Mouse (Mus musculus) ES-Bruce4 (cell line): ENCODE data around the gene Scnn1a. TPM values are rescaled to one million over a fixed set of nuclear protein-coding genes. Genes with fewer than 3 reads are reported as not detected.
A peak's percentile ranks its signal among the peaks of the same experiment; 100 is the strongest.

ENCODE experiments used
- H3K27ac ChIP-seq: 2 replicates; pipeline ENCODE4 v1.5.1; 2012; ENCODE audit warnings: low read length, inconsistent platforms; ENCODE audit not compliant: insufficient read depth
- H3K27me3 ChIP-seq: 2 replicates; pipeline ENCODE4 v1.6.1; 2012; ENCODE audit warnings: mild to moderate bottlenecking, low read length, inconsistent platforms; ENCODE audit not compliant: control insufficient read depth, poor library complexity, insufficient read depth, severe bottlenecking
- H3K36me3 ChIP-seq: 2 replicates; pipeline ENCODE4 v1.6.1; 2012; ENCODE audit warnings: inconsistent platforms, mild to moderate bottlenecking, low read length, moderate library complexity; ENCODE audit not compliant: control insufficient read depth, poor library complexity, insufficient read depth, severe bottlenecking
- H3K4me1 ChIP-seq: one replicate; pipeline ENCODE4 v1.8.1; 2011; ENCODE audit warnings: low read length; ENCODE audit not compliant: control insufficient read depth, insufficient read depth
- H3K4me3 ChIP-seq: 2 replicates; pipeline ENCODE4 v1.5.1; 2011; ENCODE audit warnings: low read depth, mild to moderate bottlenecking, low read length
- H3K9ac ChIP-seq: 2 replicates; pipeline ENCODE4 v1.6.1; 2012; ENCODE audit warnings: low read depth, mild to moderate bottlenecking, inconsistent platforms; ENCODE audit not compliant: poor library complexity, severe bottlenecking
- H3K9me3 ChIP-seq: replicated peaks from 2 replicates; pipeline ENCODE4 v1.6.1; 2012; ENCODE audit warnings: mild to moderate bottlenecking, low read length, inconsistent platforms; ENCODE audit not compliant: control insufficient read depth, poor library complexity, insufficient read depth, severe bottlenecking
- CTCF ChIP-seq: IDR thresholded peaks from one replicate; pipeline ENCODE4 v1.8.1; 2011; ENCODE audit warnings: low read depth, low read length
- EP300 ChIP-seq: IDR thresholded peaks from 2 replicates; pipeline ENCODE4 v1.6.1; 2011; ENCODE audit warnings: low read depth, low read length; ENCODE audit not compliant: insufficient read depth
- POLR2A ChIP-seq: IDR thresholded peaks from one replicate; pipeline ENCODE4 v1.8.1; 2011; ENCODE audit warnings: low read length; ENCODE audit not compliant: insufficient read depth
- polyA plus RNA-seq: library from polyadenylated mRNA; stranded (reverse); fragments of >200 nt; gene quantifications from 2 replicates; pipeline ENCODE4 v1.2.4, GENCODE M21; 2011; ENCODE audit warnings: low read depth; ENCODE audit not compliant: missing spikeins, insufficient read depth, insufficient read length

The Scnn1a gene
- polyA plus RNA-seq, 1 experiment, result 2.0 TPM

DNA sequence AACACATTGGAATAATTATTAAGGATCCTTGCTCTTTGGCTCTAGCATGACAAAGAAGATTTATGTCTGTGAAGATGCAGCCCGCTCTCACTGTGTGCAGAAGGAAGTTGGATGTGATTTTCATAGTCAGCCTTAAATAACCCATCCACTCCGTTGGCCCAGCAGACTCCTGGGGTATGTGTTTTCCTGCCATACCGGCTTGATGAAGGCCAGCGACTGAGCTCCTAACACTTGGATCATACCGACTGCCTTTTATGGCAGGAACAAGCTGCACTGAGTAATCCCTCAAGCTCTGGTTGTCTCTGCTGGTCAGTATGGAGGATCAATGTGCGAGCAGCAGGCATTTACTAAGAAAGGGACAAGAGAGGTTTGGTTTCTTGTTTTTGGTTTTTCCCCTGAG lies 15.0 kb upstream of the Scnn1a start:
- no peak overlapping the region for H3K4me3 ChIP-seq
- no peaks in the 10 kb centered on the region for H3K27me3 ChIP-seq
- no peak overlapping the region for H3K9ac ChIP-seq
- no peak overlapping the region for H3K27ac ChIP-seq
- no peaks in the 10 kb centered on the region for H3K36me3 ChIP-seq
- TF ChIP-seq POLR2A (no peak), CTCF (no peak), EP300 (no peak)
- H3K4me1 ChIP-seq, result no peaks in the 10 kb centered on the region
- no peaks in the 10 kb centered on the region for H3K9me3 ChIP-seq

DNA sequence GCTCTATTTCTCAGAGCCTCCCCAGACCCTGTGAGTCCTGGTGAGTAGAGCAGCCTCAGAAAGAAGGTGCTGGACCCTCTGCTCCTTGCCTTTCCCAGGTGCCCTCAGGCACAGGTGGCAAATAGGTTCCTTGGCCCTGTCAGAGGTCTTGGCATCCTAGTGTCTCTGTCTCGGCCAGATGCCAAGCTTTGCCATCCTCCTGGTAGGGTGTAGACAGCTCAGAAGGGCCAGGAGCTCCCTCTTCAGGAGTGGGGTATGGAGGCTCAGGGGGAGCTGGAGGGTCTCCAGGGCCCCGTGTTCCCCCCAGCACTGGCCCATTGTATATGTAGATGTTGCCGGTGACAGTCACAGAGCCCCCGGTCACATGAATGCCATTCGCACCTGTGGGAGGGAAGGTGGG lies 13.4 kb upstream of the Scnn1a start:
- no peak for TF ChIP-seq CTCF
- TF ChIP-seq EP300, result no peak
- no peak for TF ChIP-seq POLR2A
- Histone ChIP-seq H3K9me3 (no peaks in the 10 kb centered on the region), H3K4me1 (no peaks in the 10 kb centered on the region), H3K36me3 (no peaks in the 10 kb centered on the region), H3K9ac (no peak overlapping the region), H3K27me3 (no peaks in the 10 kb centered on the region), H3K27ac (no peak overlapping the region), H3K4me3 (no peak overlapping the region)

DNA sequence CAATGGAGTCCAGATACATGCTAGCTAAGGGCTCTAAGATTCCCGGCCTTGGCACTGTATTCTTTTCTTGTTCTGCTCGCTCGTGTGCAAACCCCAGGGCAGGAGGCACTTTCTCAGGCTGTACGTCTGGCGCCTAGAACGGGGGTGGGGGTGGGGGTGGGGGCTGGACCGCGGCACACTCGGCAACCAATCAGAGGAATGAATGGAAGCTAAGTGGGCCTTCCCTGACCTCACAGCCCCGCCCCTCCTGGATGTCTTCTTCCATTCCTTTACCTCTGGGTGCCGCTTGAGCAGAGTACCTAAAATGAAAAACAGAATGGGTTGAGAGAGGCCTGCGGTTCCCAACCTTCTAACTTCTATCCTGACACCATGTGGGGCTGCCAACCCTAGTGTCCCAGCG lies 11.5 kb upstream of the Scnn1a start:
- Histone ChIP-seq H3K9ac (no peak overlapping the region), H3K9me3 (no peaks in the 10 kb centered on the region), H3K4me1 (peaks cover under 1% of the 10 kb centered on the region), H3K27me3 (no peaks in the 10 kb centered on the region), H3K27ac (no peak overlapping the region), H3K4me3 (peak overlapping the region; percentile 51), H3K36me3 (no peaks in the 10 kb centered on the region)
- TF ChIP-seq EP300, result no peak
- TF ChIP-seq POLR2A, result no peak
- TF ChIP-seq CTCF, result no peak

DNA sequence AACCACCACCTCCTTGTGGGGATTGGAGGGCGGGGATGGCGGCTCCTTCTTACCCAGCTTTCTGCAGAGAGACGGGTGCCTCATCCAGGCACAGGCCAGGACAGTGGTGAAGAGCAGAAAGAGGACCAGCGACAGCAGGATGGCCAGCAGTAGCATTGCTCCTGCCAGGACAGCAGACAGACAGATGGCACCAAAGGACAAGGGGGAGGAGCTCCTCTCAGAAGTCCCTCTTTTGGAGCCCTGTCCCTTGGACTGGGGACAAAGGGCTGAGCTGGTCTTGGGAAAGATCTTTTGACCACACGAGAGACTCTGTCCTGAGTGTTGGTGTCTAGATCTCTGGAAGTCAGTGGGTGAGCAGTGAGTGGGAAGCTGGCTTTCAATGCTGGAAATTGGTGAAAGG lies 11.1 kb upstream of the Scnn1a start:
- H3K36me3 ChIP-seq, result no peaks in the 10 kb centered on the region
- H3K4me1 ChIP-seq, result peaks cover 5% of the 10 kb centered on the region
- H3K4me3 ChIP-seq, result peak overlapping the region; percentile 40; the same call in 1 of the 2 replicates
- H3K9me3 ChIP-seq, result no peaks in the 10 kb centered on the region
- H3K9ac ChIP-seq, result no peak overlapping the region
- H3K27ac ChIP-seq, result no peak overlapping the region
- H3K27me3 ChIP-seq, result no peaks in the 10 kb centered on the region
- TF ChIP-seq POLR2A (no peak), CTCF (no peak)

DNA sequence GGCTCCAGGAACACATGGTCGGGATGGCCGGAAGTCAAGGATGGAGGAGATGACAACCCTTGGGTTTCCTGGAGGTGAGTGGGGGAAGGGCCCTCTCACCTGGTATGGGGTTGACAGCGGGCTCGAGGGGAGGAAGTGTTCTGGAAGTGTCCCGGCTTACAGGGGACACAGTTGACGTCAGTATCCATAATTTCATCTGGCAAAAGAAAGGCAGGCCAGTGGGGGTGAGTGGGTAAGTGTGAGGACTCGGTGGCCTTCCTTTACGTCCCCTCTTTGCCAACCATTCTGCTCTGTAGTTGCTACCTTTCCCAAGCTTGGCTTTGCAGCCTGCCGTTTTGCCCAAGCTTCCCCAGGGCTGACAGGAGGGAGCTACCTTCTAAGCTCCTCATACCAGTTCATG lies 8.3 kb upstream of the Scnn1a start:
- TF ChIP-seq CTCF (no peak), POLR2A (no peak), EP300 (no peak)
- peaks cover 5% of the 10 kb centered on the region for H3K4me1 ChIP-seq
- H3K27ac ChIP-seq, result no peak overlapping the region
- H3K4me3 ChIP-seq, result no peak overlapping the region
- H3K9me3 ChIP-seq, result no peaks in the 10 kb centered on the region
- no peak overlapping the region for H3K9ac ChIP-seq
- no peaks in the 10 kb centered on the region for H3K27me3 ChIP-seq
- H3K36me3 ChIP-seq, result no peaks in the 10 kb centered on the region

DNA sequence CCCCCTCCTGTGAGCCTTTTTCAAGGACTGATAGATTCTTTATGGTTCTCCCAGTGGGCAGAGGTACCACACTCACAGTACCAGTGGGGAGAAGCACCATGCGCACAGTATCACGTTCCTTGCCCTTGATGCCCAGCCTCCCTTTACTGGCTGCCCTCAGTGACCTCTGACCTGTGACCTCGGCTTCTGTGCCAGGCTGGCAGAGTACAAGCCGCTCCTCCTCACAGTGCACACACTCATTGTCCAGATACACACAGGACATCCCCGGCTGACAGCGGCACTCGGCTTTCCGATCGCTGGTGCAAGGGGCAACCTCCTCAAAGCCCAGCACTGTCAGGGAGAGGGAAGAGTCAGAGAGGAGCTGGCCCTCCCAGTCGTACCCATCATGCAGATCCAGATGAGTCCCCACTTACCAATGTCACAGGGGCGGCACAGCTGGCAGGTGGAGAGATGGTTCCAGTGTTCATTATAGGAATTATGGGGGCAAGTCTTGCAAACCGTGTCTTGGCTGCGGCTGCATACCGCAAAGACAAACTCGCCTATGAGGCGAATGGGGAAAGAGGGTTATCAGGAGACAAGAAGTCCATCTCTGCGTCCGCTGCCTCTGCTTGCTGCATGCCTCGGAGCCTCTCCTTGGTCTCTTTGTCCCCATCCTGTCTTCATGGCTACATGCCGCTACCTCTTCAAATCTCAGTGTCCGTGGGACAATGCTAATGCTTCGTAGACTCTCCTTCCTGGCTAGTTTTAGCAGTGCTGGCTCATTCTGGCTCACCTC lies 7.7 kb upstream of the Scnn1a start:
- TF ChIP-seq CTCF, result no peak
- TF ChIP-seq POLR2A, result no peak
- H3K9me3 ChIP-seq, result no peaks in the 10 kb centered on the region
- H3K36me3 ChIP-seq, result no peaks in the 10 kb centered on the region
- no peak overlapping the region for H3K27ac ChIP-seq
- H3K9ac ChIP-seq, result no peak overlapping the region
- no peaks in the 10 kb centered on the region for H3K27me3 ChIP-seq
- peaks cover 5% of the 10 kb centered on the region for H3K4me1 ChIP-seq
- H3K4me3 ChIP-seq, result peak overlapping the region; percentile 27
